Mouse (Mus musculus) heart, adult 8-10 months (tissue): ENCODE measurements around the gene Osm. TPM values are rescaled to one million over a fixed set of nuclear protein-coding genes. Genes with fewer than 3 reads are reported as not detected.

ENCODE experiments used
- DNase-seq: peaks from one replicate; pipeline ENCODE4 v3.0.0; 2022; ENCODE audit warnings: low spot score
- total RNA-seq, 4 experiments: library from RNA; stranded (reverse); gene quantifications; 2 replicates each; pipeline ENCODE4 v1.2.4; 2022

Osm gene
- total RNA-seq, 4 experiments from 2014 or later: 1.6 TPM; not detected in 3

GRCm38 (mm10) chr11:4215061-4215460 lies 21.2 kb upstream of the Osm start:
- DNase-seq: no peak

- DNase-seq: peak; percentile 89
These were observed 19.8 kb upstream of the Osm start for GRCm38 (mm10) chr11:4216248-4217000.

- DNase-seq: peak; percentile 95
These were observed 18.1 kb upstream of the Osm start, which contains the start of gene Castor1 for GRCm38 (mm10) chr11:4217914-4218629. Gene Castor1 (plus strand): TSS chr11:4218225.

- DNase-seq: no peak
These were observed 17.6 kb upstream of the Osm start for GRCm38 (mm10) chr11:4218637-4219036.

- peak; percentile 88 for DNase-seq
These were observed 16.9 kb upstream of the Osm start for GRCm38 (mm10) chr11:4219317-4219751.

GRCm38 (mm10) chr11:4219908-4220307 lies 16.3 kb upstream of the Osm start:
- DNase-seq: no peak

- peak; percentile 84 for DNase-seq
These were observed 15.5 kb upstream of the Osm start for GRCm38 (mm10) chr11:4220443-4221400.

GRCm38 (mm10) chr11:4222046-4222950 lies 13.9 kb upstream of the Osm start:
- DNase-seq: no peak

- DNase-seq: no peak
These were observed 12.6 kb upstream of the Osm start for GRCm38 (mm10) chr11:4223393-4224188.

GRCm38 (mm10) chr11:4224223-4224622 lies 12.0 kb upstream of the Osm start:
- DNase-seq: no peak

GRCm38 (mm10) chr11:4226569-4227325 lies 9.5 kb upstream of the Osm start:
- DNase-seq: no peak

GRCm38 (mm10) chr11:4228463-4228862 lies 7.8 kb upstream of the Osm start:
- DNase-seq: no peak

GRCm38 (mm10) chr11:4229841-4230240 lies 6.4 kb upstream of the Osm start:
- DNase-seq: no peak

- no peak for DNase-seq
These were observed 4.8 kb upstream of the Osm start for GRCm38 (mm10) chr11:4231435-4231834.

GRCm38 (mm10) chr11:4232644-4233043 lies 3.6 kb upstream of the Osm start:
- no peak for DNase-seq

GRCm38 (mm10) chr11:4235052-4235655 lies 1.1 kb upstream of the Osm start:
- DNase-seq: no peak

GRCm38 (mm10) chr11:4236546-4237067 lies 387 bp downstream of the Osm start:
- DNase-seq: no peak

- DNase-seq: no peak
These were observed 1.2 kb downstream of the Osm start for GRCm38 (mm10) chr11:4237389-4237912.
